Mouse (Mus musculus) stomach, postnatal 0 days (tissue): ENCODE data around the gene 9930104L06Rik. TPM values are rescaled to one million over a fixed set of nuclear protein-coding genes. Genes with fewer than 3 reads are reported as not detected.

ENCODE experiments used
- ATAC-seq: fragments of 200-750 bp; cut with Nextera tagmentation; 2 replicates; pipeline ENCODE4 v1.8.0; 2017; ENCODE audit not compliant: low FRiP score, low TSS enrichment
- DNase-seq: peaks from one replicate; pipeline ENCODE4 v3.0.0-alpha.2; 2016; ENCODE audit warnings: low spot score
- H3K27ac ChIP-seq: fragments of 300-500 bp; sonication (generic); replicated peaks from 2 replicates; pipeline ENCODE4 v1.5.1; 2014; ENCODE audit warnings: mild to moderate bottlenecking, control low read depth
- H3K27me3 ChIP-seq: fragments of 300-500 bp; sonication (generic); 2 replicates; pipeline ENCODE4 v1.6.1; 2014; ENCODE audit warnings: low read length; ENCODE audit not compliant: control insufficient read depth, insufficient read depth
- H3K36me3 ChIP-seq: fragments of 300-500 bp; sonication (generic); 2 replicates; pipeline ENCODE4 v1.6.1; 2014; ENCODE audit warnings: low read length, mixed read lengths; ENCODE audit not compliant: control insufficient read depth, insufficient read depth
- H3K4me1 ChIP-seq: fragments of 300-500 bp; sonication (generic); replicated peaks from 2 replicates; pipeline ENCODE4 v1.6.1; 2014; ENCODE audit warnings: antibody characterized with exemption; ENCODE audit not compliant: control insufficient read depth, insufficient read depth
- H3K4me2 ChIP-seq: fragments of 300-500 bp; sonication (generic); replicated peaks from 2 replicates; pipeline ENCODE4 v1.6.1; 2014; ENCODE audit warnings: low read depth, mild to moderate bottlenecking, control low read depth, moderate library complexity
- H3K4me3 ChIP-seq: fragments of 300-500 bp; sonication (generic); 2 replicates; pipeline ENCODE4 v1.5.1; 2014; ENCODE audit warnings: low read depth, low read length, control low read depth
- H3K9ac ChIP-seq: fragments of 300-500 bp; sonication (generic); 2 replicates; pipeline ENCODE4 v1.6.1; 2014; ENCODE audit warnings: mild to moderate bottlenecking, low read length, control low read depth, mixed read lengths
- H3K9me3 ChIP-seq: fragments of 300-500 bp; sonication (generic); 2 replicates; pipeline ENCODE4 v1.6.1; 2016; ENCODE audit warnings: low read length; ENCODE audit not compliant: control insufficient read depth
- CTCF ChIP-seq: IDR thresholded peaks from 2 replicates; pipeline ENCODE4 v1.5.1; 2016; ENCODE audit warnings: antibody characterized with exemption, low read depth, mild to moderate bottlenecking, moderate library complexity
- EP300 ChIP-seq: optimal IDR thresholded peaks from 2 replicates; pipeline ENCODE3; 2016; ENCODE audit warnings: antibody characterized with exemption
- WGBS: fragments of 180-500 bp; shearing (Covaris S2); extraction: QIAGEN DNeasy Blood & Tissue Kit; methylation state at CpG from one replicate; pipeline ENCODE4 v1.1.7; 2014; 5-methylcytosine and 5-hydroxymethylcytosine counted together
- polyA plus RNA-seq: library from polyadenylated mRNA; unstranded; fragments of >200 nt; fragmentation: Nextera tagmentation; extraction: Ambion mirVana; gene quantifications from 2 replicates; pipeline ENCODE4 v1.2.1, GENCODE M21; 2015

9930104L06Rik gene
- polyA plus RNA-seq, 1 experiment from 2014 or later: 6.9 TPM

- H3K9me3 ChIP-seq: no peaks in the 10 kb centered on the region
- H3K27ac ChIP-seq: no peak overlapping the region
- H3K4me1 ChIP-seq: no peaks in the 10 kb centered on the region
- no peaks in the 10 kb centered on the region for H3K27me3 ChIP-seq
- TF ChIP-seq EP300 (no peak), CTCF (no peak)
- 26% methylated on average over 11 of the region's 11 CpGs for WGBS
- no peak overlapping the region for H3K4me3 ChIP-seq
- no peaks in the 10 kb centered on the region for H3K36me3 ChIP-seq
- no peak overlapping the region for H3K4me2 ChIP-seq
- DNase-seq: no peak
- no peak for ATAC-seq
- no peak overlapping the region for H3K9ac ChIP-seq
These were observed 25.7 kb downstream of the 9930104L06Rik start for GRCm38 (mm10) chr4:124962576-124962975.

DNA sequence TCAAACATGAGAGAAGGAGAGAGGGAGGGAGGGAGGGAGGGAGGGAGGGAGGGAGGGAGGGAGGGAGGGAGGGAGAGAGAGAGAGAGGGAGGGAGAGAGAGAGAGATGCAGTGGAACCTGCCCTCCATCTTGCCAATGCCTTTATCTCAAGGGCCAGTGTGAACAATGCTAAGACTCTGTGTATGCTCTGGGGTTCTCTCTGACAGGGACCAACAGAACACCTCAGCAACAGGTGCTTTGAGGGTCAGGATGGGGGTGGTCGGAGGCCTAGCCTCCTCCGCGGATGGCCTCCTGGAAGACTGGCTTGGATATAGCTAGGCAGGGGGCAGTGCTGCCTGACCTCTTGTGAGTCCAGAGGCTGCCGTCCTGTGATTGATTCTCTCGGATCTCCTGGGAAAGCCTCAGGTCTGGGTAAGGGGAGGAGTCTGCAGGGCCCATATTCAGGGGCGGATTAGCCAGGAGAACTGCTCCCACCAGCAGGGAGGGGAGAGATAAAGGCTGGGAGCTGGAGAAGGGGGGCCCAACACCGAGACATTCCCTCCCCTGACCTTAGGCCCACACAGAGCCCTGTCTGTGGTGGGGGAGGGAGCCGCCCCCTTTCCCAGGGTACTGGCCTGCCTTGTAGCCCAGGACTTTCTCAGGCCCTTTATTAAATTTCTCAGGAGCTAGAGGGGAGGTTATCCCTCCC, 28.2 kb downstream of the 9930104L06Rik start:
- no peak overlapping the region for H3K4me2 ChIP-seq
- H3K9me3 ChIP-seq: no peaks in the 10 kb centered on the region
- H3K9ac ChIP-seq: no peak overlapping the region
- no peaks in the 10 kb centered on the region for H3K27me3 ChIP-seq
- H3K27ac ChIP-seq: no peak overlapping the region
- TF ChIP-seq EP300 (no peak), CTCF (no peak)
- no peak overlapping the region for H3K4me3 ChIP-seq
- no peaks in the 10 kb centered on the region for H3K36me3 ChIP-seq
- no peaks in the 10 kb centered on the region for H3K4me1 ChIP-seq
- ATAC-seq: no peak
- 18% methylated on average over 8 of the region's 8 CpGs for WGBS
- DNase-seq: no peak

GRCm38 (mm10) chr4:124968711-124969110, 31.9 kb downstream of the 9930104L06Rik start:
- no peaks in the 10 kb centered on the region for H3K9me3 ChIP-seq
- DNase-seq (no peak), ATAC-seq (no peak)
- H3K9ac ChIP-seq: no peak overlapping the region
- no peak overlapping the region for H3K4me3 ChIP-seq
- H3K4me2 ChIP-seq: no peak overlapping the region
- no peak overlapping the region for H3K27ac ChIP-seq
- TF ChIP-seq EP300 (no peak), CTCF (no peak)
- 65% methylated on average over 6 of the region's 6 CpGs for WGBS
- no peaks in the 10 kb centered on the region for H3K27me3 ChIP-seq
- no peaks in the 10 kb centered on the region for H3K36me3 ChIP-seq
- no peaks in the 10 kb centered on the region for H3K4me1 ChIP-seq

- WGBS: 71% methylated on average over 7 of the region's 7 CpGs
- TF ChIP-seq EP300: no peak
- no peak for TF ChIP-seq CTCF
- H3K9me3 ChIP-seq: no peaks in the 10 kb centered on the region
These were observed 32.5 kb downstream of the 9930104L06Rik start for GRCm38 (mm10) chr4:124969219-124969848.

GRCm38 (mm10) chr4:124970194-124970593, 33.3 kb downstream of the 9930104L06Rik start:
- ATAC-seq: no peak
- no peak overlapping the region for H3K9ac ChIP-seq
- 61% methylated on average over 11 of the region's 11 CpGs for WGBS
- no peak overlapping the region for H3K4me3 ChIP-seq
- no peaks in the 10 kb centered on the region for H3K36me3 ChIP-seq
- TF ChIP-seq CTCF (no peak), EP300 (no peak)
- no peaks in the 10 kb centered on the region for H3K4me1 ChIP-seq
- no peak overlapping the region for H3K4me2 ChIP-seq
- no peak overlapping the region for H3K27ac ChIP-seq
- DNase-seq: no peak
- no peaks in the 10 kb centered on the region for H3K27me3 ChIP-seq
- H3K9me3 ChIP-seq: no peaks in the 10 kb centered on the region

More at GRCm38 (mm10) chr4:124969219-124969848, 32.5 kb downstream of the 9930104L06Rik start:
- no peaks in the 10 kb centered on the region for H3K36me3 ChIP-seq
- no peak overlapping the region for H3K4me3 ChIP-seq
- no peaks in the 10 kb centered on the region for H3K4me1 ChIP-seq
- no peak for DNase-seq
- no peak overlapping the region for H3K27ac ChIP-seq
- H3K4me2 ChIP-seq: no peak overlapping the region
- ATAC-seq: no peak
- no peaks in the 10 kb centered on the region for H3K27me3 ChIP-seq
- H3K9ac ChIP-seq: no peak overlapping the region

DNA sequence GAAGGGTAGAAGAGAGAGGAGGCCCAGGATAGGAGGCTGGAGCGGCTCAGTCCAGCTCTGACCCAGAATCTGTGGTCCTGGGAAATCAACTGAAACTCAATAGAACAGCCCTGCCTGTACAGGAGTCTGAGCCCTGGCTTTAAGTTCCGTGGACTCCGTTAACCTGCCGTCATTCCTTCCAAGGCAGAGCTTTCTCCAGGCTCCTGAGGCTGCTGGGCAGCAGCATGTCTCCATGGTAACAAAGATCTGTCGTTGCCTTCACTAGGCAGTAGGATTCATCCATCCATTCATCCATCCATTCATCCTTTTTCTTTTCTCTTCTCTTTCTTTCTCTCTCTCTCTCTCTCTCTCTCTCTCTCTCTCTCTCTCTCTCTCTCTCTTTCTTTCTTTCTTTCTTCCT, 33.8 kb downstream of the 9930104L06Rik start:
- TF ChIP-seq CTCF (no peak), EP300 (no peak)
- Histone ChIP-seq H3K4me1 (no peaks in the 10 kb centered on the region), H3K9ac (no peak overlapping the region), H3K4me3 (no peak overlapping the region), H3K9me3 (no peaks in the 10 kb centered on the region), H3K4me2 (no peak overlapping the region), H3K36me3 (no peaks in the 10 kb centered on the region), H3K27ac (no peak overlapping the region), H3K27me3 (no peaks in the 10 kb centered on the region)
- no peak for ATAC-seq
- WGBS: 39% methylated on average over 5 of the region's 5 CpGs
- DNase-seq: no peak
